Mouse (Mus musculus): Measurements from ENCODE around the gene Mettl7b.

DNA sequence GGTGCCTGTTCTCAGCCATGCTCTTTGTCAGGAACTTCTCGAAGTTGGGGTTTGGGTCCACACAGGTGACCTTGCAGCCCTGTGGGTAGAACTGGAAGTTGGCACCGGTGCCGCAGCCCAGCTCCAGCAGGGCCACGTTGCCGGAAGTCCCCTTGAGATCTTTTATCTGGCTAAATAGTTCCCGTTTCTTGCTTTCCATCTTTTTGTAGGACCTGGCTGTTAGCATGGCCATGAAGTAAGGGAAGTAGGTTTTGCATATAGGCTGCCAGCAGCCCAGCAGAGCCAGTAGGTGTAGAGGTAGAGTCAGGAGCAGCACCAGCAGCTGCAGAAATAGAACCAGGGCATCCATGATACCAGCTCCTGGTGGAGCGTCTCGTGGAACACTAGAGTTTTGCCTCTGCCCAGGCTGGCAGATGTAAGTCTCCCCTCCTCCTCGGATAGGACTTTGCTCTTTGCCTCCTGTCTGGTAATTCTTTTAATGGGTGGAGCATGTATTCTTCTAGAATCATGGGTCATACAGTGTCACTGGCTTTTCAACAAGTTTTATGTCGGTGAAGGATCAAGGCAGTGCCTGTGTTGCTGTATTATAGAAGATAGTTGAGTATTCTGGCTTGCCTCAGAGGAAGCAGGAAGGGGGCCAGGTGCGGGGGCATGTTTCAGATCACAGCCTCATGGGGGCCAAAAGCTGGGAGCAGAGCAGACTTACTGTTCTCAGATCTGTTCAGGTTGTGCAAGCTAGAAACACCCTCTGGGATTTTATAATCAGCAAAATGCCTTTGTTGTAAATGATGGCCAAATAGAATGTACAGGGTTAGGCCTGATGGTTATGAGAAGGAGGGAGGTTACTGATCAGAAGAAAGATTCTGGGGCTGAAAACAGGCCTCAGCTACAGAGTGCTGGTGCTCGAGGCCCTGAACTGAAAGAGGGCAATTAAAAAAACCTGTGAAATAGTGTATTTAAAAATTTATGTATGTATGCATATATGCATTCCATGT, at the start of gene Mettl7b:
- TF ChIP-seq CTCF (IDR thresholded peaks at IDR 0.05; ENCODE audit: borderline replicate concordance, control insufficient read depth, extremely low read depth, insufficient read depth, low read length, poor library complexity) (no peak), POLR2A (IDR thresholded peaks at IDR 0.05; ENCODE audit: control insufficient read depth, extremely low read depth, insufficient read depth, low read length, poor library complexity) (no peak)

Data from thymus, adult 2 months (tissue).